Mouse (Mus musculus): ENCODE measurements at regions not wholly inside any gene's neighbourhood (a gene's known extent, or its start where the extent isn't known, plus 50 kb on each side); places are given as distances from the start of the nearest gene placed in this dataset.
A peak's percentile ranks its signal among the peaks of the same experiment; 100 is the strongest.

DNA sequence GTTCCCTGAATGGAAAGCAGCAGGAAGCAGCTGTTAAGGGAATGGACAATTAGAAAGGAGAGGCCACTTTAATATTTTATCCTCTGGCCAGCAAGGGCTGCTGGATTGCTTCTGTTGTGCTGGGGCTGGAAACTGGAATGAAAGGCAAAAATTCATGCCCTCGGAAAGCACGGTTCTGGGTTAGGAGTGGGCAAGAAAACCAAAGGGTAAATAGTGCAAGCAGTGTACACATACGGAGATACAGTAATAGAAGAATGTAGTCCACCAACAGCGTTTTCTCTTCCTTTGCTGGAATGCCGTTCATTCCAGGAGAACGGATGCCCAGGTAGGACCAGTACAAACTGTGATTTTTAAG is 50.8 kb upstream of the Zfr start:
- intact Hi-C loops (cut with DNase I) = no loop called here
- no peak for DNase-seq (ENCODE audit: low spot score in 2 of 2)

- intact Hi-C loops (cut with DNase I) = no loop called here
Observed at GRCm38 (mm10) chr15:12066176-12066856, 51.3 kb upstream of the Zfr start.

GRCm38 (mm10) chr15:12054870-12055269 is 58.1 kb upstream of the Sub1 start:
- intact Hi-C loops (cut with DNase I) = no loop called here
- DNase-seq (ENCODE audit: low spot score in 2 of 2) = no peak

More at GRCm38 (mm10) chr15:12066176-12066856, 51.3 kb upstream of the Zfr start:
- peak; percentile 72 to 78 for DNase-seq (ENCODE audit: low spot score in 2 of 2)

- no peak for DNase-seq (ENCODE audit: low spot score in 2 of 2)
- intact Hi-C loops (cut with DNase I) = no loop called here
Observed at GRCm38 (mm10) chr15:12053610-12054009, 56.8 kb upstream of the Sub1 start.

DNA sequence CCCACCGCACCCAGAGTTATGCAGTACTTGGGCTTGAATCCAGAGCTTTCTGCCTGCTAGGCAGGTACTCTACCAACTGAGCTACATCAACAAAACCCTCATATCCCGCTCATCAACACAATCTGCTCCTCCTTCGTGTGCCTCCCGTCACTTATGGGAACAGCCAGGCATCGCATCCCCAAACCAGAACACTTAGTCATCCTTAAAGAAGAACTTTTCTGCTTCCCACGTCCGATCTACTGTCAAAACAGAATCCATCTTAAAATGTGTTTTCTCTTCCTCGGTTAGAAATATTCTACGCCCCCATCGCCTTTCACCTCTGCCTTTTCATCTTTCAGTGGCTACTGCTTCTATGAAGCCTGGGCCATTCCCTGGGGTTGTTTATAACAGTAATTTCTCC is 52.2 kb upstream of the Sub1 start:
- intact Hi-C loops (cut with DNase I) = no loop called here
- peak in 1 of 2 experiments; percentile 18 for DNase-seq (ENCODE audit: low spot score in 2 of 2)

DNA sequence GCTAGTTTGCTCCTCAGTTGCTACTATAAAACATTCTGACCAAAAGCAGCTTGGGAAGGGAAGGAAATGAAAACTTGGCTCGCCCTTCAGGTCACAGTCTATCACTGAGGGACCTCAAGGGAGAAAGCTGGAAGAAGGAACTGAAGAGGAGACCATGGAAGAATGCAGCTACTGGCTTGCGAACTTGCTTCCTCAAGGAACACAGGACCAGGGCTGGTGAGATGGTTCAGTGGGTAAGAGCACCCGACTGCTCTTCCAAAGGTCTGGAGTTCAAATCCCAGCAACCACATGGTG is 51.4 kb upstream of the Sub1 start:
- intact Hi-C loops (cut with DNase I) = no loop called here
- no peak for DNase-seq (ENCODE audit: low spot score in 2 of 2)

DNA sequence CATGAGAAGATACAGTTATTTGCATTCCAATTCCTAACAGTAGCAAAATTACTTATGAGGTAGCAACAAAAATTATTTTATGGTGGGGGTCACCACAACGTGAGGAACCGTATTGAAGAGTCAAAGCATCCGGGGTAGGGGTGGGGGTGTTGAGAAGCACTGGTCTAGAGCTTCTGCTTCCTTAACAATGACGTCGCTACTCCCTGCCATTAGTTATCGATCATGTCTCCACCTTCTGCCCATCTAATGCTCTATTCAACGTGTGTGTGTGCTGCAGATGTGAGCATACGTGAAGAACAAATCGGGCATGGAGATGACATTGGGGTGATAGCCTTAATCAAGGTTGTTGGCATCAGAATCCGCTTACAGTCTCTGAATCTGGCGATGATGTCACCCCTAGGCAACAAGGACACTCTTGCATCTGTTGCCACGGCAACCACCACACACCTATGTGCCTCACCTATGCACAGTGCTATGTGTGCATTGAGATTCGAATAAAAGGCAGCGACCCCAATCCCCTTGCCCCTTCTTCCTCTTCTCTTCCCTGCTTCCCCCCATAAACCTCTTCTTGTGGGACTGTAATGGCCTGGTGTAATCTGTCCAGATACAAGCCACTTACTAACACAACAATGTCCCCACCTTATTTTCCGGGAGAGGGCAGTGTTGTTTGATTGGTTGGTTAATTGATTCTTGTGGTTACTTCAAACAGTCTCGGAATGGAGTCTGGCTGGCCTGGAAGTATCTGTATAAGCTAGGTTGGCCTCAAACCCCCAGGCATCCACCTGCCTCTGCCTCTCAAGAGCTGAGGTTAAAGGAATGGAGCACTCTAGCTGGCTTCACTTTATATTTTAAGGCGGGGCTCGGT is 50.8 kb upstream of the Sub1 start:
- DNase-seq (ENCODE audit: low spot score in 2 of 2) = no peak
- intact Hi-C loops (cut with DNase I) = no loop called here
